Mouse (Mus musculus): ENCODE data around the gene Lce1j.
"Not testable (repeated sequence)": the region's sequence is repeated elsewhere in the genome, so short reads cannot be mapped to it uniquely, and the experiment has no call there.

Lce1j gene

DNA sequence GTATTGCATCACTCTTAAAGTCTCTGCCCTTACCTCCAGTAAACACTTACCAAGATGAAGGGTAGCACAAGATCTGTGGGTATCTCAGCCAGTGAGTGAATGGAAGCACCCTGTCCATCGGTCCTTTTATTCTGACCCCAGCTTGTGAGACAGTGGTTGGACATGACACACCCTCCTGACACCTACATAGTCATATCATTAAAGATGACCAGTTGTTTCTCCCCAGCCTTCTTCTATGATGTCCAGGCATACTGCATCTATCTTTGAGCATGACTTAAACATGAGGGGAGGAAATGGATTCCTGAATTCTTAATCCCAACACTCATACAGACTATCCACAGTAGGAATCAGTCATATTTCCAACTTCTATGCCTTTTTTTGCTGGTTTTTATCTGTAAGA, at the start of gene Lce1j:
Lce1j (minus strand) TSS at position 101 of the 400 bp plus-strand sequence.
- no peak for DNase-seq (ENCODE audit: inconsistent ontology term)

DNA sequence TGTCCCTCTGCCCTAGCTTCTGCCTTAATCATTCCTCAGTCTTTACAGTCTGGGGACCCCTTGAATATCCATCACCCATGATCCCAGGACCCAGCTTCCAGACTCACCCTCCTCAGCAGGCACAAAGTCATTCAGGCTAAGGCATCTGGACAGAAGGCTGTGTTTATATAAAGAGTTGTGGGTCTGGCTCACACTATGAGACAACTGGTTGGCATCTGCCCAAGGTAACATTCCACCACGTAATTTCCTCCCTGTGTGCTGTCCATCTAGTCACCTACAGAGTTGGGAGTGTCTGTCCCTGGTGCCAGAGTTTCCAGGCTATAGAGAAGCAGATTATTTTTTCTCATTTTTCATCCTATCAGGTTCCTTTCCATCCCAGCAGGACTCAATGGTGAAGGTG, 36.8 kb upstream of the Lce1j start, which contains the start of gene Kprp:
Kprp (minus strand) TSS at position 140 of the 400 bp plus-strand sequence.
- DNase-seq (ENCODE audit: inconsistent ontology term), result peak; percentile 49

DNA sequence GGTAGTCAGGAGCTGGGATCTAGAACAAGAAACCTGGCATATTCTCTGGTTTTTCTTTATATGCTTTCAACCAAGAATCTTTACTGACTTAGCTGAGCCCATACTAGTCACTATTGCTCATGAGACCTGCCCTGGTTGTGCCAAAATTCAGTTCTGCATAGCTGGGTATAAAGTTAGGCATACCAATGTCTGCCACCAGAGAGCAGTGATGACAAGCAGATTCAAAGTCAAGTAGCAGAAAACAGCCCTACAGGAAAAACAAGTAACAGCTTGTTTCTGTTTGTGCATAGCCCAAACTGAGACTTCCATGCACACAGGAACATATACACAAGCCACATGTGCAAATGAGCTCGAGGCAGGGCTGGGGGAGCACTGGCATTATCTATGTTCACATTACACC, 35.5 kb upstream of the Lce1j start:
- peak; percentile 34 for DNase-seq (ENCODE audit: inconsistent ontology term)

DNA sequence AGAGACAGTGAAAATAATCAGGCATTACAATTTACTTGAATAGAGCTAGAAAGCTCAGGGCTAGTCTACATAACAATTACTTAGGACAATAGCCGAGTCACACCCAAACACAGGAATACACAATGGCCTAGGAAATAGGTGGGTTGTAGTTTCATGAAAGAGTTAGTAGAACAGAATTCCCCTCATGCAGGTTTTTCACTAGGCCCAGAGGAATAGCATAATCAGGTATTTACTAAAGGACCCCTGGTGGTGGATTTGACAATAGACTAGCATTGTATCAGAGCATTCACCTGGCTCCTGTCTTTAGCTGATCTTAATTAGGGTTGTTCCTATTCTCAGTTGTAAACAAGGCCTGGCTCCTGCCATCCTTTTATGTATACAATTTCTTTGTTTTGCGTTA, 25.7 kb upstream of the Lce1j start:
- not testable (repeated sequence) for DNase-seq (ENCODE audit: inconsistent ontology term)

DNA sequence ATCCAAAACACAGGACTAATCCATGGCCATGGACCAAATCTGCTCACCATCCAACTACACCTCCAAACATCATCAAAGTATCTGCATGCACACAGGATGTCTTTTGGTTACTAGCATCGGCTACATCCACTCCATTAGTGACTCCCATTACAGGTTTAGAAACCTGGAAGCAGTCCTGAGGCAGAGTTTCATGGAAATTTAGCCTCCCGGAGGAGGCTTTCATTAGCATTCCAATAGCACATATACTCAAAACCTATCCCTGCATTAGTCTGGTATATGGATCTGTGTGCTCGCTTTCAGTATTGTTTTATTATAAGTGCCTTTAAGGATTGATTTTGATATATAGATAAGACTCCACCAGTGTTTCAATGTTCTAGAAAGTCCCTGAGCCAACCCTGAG, 25.3 kb upstream of the Lce1j start:
- DNase-seq (ENCODE audit: inconsistent ontology term), result no peak

DNA sequence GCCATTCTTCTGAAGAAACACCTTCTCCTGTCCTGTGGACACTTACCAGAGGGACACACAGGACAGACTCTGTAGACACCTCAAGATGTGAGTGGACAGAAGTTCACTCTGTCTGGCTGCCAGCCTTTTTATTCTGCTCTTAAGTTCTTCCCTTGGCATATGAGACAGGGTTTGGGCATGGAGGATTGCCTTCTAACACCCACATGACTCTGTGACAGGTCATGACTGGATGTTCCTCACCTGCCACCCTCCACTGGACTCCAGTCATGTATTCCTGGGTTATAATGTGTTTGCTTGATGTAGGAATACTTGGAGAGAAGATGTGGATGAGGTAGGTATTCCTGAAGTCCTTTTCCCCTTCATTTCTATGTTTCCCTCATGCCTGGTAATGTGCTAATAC, 17.5 kb upstream of the Lce1j start, which contains the start of gene Lce1k:
Lce1k (minus strand) TSS at position 101 of the 400 bp plus-strand sequence.
- no peak for DNase-seq (ENCODE audit: inconsistent ontology term)

DNA sequence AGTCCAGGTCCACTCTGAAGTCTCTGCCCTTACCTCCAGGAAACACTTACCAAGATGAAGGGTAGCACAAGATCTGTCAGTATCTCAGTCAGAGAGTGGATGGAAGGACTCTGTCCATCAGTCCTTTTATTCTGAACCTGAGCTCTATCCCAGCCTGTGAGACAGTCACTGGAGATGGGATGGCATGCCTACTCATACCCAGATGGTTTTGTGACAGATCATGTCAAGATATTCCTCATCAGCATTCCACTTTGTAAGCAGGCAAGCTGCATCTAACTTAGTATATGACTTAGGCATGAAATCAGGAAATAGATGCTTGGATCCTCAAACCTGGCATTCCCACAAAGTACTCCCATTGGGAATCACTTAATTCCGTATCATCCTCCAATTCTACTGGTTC, 11.5 kb downstream of the Lce1j start, which contains the start of gene Lce1i:
Lce1i (minus strand) TSS at position 101 of the 400 bp plus-strand sequence.
- DNase-seq (ENCODE audit: inconsistent ontology term), result no peak

DNA sequence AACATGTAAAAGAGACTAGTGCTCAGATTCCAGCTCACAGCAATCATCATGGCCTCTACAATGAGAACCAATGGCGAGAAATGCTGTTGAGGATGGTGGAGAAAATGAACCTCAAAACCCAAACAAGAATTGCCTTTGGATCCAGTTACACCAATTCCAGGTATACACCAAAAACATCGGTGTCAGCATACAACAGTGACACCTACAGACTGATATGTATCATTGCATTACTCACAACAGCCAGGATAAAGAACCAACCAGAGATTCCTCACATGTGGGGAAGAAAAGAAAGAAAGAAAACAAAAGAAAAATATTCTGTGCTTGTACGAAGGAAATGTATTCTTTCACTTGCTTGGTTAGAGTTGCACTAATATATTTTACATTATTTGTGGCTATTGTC, 18.7 kb downstream of the Lce1j start:
- DNase-seq (ENCODE audit: inconsistent ontology term), result no peak

DNA sequence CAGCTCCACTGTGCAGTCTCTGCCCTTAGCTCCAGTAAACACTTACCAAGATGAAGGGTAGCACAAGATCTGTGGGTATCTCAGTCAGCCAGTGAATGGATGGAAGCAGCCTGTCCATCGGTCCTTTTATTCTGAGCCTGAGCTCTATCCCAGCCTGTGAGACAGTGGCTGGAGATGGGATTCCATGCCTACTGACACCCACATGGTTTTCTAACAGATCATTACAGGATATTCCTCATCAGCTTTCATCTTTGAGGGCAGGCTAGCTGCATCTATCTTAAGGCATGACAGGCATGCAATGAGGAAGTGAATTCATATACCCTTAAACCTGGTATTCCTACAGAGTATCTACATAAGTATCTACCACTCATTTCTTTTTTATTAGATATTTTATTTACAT, 25.3 kb downstream of the Lce1j start, which contains the start of gene Lce1h:
Lce1h (minus strand) TSS at position 101 of the 400 bp plus-strand sequence.
- no peak for DNase-seq (ENCODE audit: inconsistent ontology term)

DNA sequence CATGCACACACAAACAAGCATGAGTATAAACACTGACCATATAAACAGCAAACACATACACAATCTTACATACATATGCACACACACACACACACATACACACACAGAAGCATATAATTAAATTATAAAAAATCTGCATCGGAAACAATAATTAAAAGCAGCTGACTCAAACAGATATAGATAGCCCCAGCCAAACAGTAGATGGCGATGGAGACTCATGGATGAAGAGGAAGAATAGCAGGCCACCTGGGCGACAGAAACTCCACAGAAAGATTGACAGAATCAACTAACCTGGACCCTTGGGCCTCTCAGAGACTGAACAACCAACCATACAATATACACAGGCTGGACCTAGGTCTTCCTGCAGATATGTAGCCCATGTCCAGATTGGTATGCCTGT, 37.1 kb downstream of the Lce1j start:
- no peak for DNase-seq (ENCODE audit: inconsistent ontology term)

DNA sequence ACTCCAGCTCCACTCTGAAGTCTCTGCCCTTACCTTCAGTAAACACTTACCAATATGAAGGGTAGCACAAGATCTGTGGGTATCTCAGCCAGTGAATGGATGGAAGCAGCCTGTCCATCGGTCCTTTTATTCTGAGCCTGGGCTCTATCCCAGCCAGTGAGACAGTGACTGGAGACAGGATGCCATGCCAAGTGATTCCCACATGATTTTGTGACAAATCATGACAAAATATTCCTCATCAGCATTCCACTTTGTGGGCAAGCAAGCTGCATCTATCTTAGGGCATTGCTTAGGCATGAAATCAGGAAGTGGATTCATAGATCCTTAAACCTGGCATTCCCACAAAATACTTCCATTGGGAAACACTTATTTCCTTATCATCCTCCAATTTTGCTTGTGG, 38.1 kb downstream of the Lce1j start, which contains the start of gene Lce1g:
Lce1g (minus strand) TSS at position 101 of the 400 bp plus-strand sequence.
- DNase-seq (ENCODE audit: inconsistent ontology term), result peak; percentile 26

DNA sequence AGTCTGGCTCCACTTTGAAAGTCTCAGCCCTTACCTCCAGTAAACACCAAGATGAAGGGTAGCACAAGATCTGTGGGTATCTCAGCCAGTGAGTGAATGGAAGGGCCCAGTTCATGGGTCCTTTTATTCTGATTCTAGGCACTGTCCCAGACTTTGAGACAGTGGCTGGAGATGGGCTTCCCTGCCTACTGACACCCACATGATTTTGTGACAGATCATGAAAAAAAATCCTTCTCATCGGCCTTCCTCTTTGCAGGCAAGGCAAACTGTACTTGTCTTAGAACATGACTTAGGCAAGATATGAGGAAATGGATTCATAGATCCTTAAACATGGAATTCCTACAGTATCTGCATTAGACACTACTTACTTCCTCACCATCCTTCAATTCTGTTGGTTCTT, 51.3 kb downstream of the Lce1j start, which contains the start of gene Gm38119:
Gm38119 (minus strand) TSS at position 101 of the 400 bp plus-strand sequence.
- DNase-seq (ENCODE audit: inconsistent ontology term), result no peak
